Mouse (Mus musculus): ENCODE data around the gene Ano5.

Ano5 gene

DNA sequence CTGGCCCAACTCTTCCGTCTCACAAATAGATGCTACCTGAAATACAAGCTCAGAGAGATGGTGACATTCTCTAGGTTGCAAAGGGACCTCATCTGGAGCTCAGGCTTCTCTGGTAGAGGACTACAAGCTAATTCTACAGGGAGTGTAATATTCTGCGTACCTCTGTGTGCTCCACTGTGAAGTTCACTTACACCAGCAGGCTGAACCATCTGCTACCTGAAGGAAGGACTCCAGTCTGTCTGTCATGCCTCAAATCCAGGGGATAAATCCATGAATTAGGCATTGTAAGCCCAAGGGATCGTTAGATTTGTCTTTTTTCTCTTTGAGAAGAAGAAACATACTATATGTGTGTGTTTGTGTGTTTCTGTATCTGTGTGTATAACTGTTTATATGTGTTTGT is 120.3 kb downstream of the Ano5 start:
- DNase-seq: no peak

DNA sequence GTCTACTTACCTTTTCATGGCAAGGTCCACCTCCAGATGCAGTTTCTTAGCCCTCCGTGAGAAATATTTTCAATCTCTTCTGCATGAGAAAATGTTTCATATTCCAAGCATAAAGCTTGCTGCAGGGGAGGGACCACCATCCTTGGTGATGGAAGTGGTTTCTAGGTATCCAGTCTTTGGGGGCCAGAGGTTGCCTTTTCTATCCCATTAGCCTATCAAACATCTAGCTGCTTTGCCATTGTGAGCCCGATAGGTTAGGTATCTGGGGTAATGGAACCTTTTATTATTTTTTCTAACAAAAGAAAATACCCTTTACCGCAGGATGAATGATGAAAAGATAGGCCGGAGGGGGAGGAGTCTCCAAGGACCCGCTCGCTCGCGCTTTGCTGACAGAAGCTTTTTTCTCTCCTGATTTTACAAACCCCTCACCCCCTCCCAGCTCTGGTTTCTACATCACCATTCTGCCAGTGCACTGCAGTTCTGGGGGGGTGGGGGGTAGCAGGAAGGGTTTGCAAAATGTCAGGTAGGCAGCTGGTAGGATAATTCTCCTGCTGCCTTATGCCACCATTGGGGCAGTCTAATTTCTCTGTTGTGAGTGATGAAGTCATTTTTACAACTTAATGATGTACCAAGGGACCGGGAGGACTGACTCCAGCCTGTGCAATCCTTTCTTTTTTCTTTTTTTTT is 121.9 kb downstream of the Ano5 start:
- DNase-seq: no peak

DNA sequence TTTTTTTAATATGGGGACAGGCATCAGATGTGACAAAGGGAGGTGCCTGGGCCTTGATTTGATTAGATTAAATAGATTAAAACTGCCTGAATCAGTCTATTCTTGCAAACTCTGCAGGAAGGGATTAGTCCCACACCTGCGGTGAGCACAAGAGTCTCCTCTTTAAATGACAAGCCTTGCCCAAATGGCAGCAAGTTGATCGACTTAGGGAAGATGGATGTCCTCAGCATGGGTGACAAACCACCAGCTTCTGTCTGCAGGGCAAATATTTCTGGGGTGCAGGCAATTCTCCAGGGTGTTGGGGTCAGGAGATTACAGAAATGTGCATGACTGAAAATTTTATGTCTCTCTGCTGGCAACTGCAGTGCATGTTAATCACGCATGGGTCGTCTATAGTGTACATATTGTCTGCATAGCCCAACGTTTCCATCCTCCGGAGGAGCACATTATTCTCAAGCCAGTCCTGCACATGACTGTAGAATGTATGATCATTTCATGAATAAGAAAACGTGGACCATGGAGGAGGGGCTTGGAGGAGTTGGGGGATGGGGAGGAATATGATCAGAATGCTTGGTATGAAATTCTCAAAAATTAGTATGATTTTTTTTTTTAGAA is 122.5 kb downstream of the Ano5 start:
- DNase-seq: no peak
